Mouse (Mus musculus) kidney, embryonic 14.5 days (tissue): ENCODE results near the gene Otog. TPM values are rescaled to one million over a fixed set of nuclear protein-coding genes. Genes with fewer than 3 reads are reported as not detected.

Experiments
- ATAC-seq: fragments of 200-750 bp; cut with Nextera tagmentation; 2 replicates; pipeline ENCODE4 v1.8.0; 2017; ENCODE audit warnings: moderate number of reproducible peaks, mild to moderate bottlenecking, moderate TSS enrichment, moderate library complexity; ENCODE audit not compliant: low FRiP score, low TSS enrichment
- H3K27ac ChIP-seq: fragments of 300-500 bp; sonication (generic); 2 replicates; pipeline ENCODE4 v1.5.1; 2014; ENCODE audit warnings: low read depth, mild to moderate bottlenecking, low read length, moderate library complexity, mixed read lengths
- H3K27me3 ChIP-seq: fragments of 300-500 bp; sonication (generic); 2 replicates; pipeline ENCODE4 v1.6.1; 2014; ENCODE audit warnings: mild to moderate bottlenecking, low read length; ENCODE audit not compliant: control insufficient read depth, insufficient read depth
- H3K36me3 ChIP-seq: fragments of 300-500 bp; sonication (generic); 2 replicates; pipeline ENCODE4 v1.6.1; 2014; ENCODE audit warnings: low read length, mixed read lengths; ENCODE audit not compliant: control insufficient read depth, insufficient read depth
- H3K4me1 ChIP-seq: fragments of 300-500 bp; sonication (generic); 2 replicates; pipeline ENCODE4 v1.6.1; 2014; ENCODE audit warnings: low read length, mixed read lengths; ENCODE audit not compliant: control insufficient read depth, insufficient read depth
- H3K4me2 ChIP-seq: fragments of 300-500 bp; sonication (generic); replicated peaks from 2 replicates; pipeline ENCODE4 v1.6.1; 2014; ENCODE audit warnings: low read depth, mild to moderate bottlenecking, low read length
- H3K4me3 ChIP-seq: fragments of 300-500 bp; sonication (generic); 2 replicates; pipeline ENCODE4 v1.5.1; 2014; ENCODE audit warnings: mild to moderate bottlenecking, low read length
- H3K9ac ChIP-seq: fragments of 300-500 bp; sonication (generic); 2 replicates; pipeline ENCODE4 v1.6.1; 2014; ENCODE audit warnings: low read depth, mild to moderate bottlenecking, low read length, moderate library complexity
- H3K9me3 ChIP-seq: fragments of 300-500 bp; sonication (generic); 2 replicates; pipeline ENCODE4 v1.6.1; 2016; ENCODE audit warnings: low read length; ENCODE audit not compliant: control insufficient read depth
- WGBS: fragments of 180-500 bp; shearing (Covaris S2); extraction: QIAGEN DNeasy Blood & Tissue Kit; methylation state at CpG from one replicate; pipeline ENCODE4 v1.1.7; 2014; 5-methylcytosine and 5-hydroxymethylcytosine counted together
- polyA plus RNA-seq: library from polyadenylated mRNA; unstranded; fragments of >200 nt; fragmentation: Nextera tagmentation; extraction: Ambion mirVana; gene quantifications from 2 replicates; pipeline ENCODE4 v1.2.1, GENCODE M21; 2014

Gene Otog
- polyA plus RNA-seq, 1 experiment from 2014 or later = 0.03 TPM

DNA sequence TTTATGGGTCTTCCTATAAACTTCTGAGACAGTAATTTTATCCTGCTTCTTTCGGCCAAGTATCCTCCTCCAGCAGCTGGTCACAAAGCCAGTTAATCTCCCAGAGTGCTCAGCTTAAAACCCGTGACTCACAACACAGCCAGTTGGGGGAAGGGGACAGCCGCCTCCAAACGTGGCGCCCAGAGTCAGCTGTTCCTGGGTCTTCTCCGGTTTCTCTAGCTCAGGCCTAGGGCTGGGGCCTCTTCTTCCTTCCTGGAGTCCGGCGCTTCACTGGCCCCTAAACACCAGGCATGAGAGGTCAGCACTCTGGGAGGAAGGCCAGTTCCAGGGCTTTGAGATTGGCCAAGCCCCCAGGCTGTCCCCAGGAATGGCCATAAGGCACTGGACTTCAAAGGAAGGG lies 112.4 kb downstream of the Otog start:
- Histone ChIP-seq H3K9ac (no peak overlapping the region), H3K4me1 (no peaks in the 10 kb centered on the region), H3K27me3 (peaks cover 26% of the 10 kb centered on the region), H3K27ac (no peak overlapping the region), H3K36me3 (no peaks in the 10 kb centered on the region), H3K4me2 (no peak overlapping the region), H3K4me3 (no peak overlapping the region), H3K9me3 (no peaks in the 10 kb centered on the region)
- ATAC-seq = no peak
- whole genome bisulfite sequencing = 31% methylated on average over 8 of the region's 8 CpGs

DNA sequence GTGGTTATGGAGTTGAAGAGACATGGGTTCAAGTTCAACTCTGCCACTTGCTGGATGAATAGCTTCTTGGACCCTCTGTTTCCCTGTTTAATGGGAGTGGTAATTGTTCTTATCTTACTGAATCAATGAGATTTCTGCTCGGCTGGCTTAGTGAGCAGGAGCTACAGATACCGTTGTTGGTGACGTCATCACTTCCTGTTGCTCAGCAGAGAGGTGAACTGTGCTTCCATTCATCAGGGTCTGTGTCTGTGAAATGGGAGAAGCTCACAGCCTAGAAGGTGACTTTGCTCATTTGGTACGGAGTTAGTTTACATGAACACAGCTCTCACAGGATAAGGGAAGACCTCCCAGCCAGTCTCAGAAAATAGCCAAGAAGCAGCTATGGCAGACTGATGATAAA lies 113.1 kb downstream of the Otog start:
- H3K9me3 ChIP-seq = no peaks in the 10 kb centered on the region
- H3K27ac ChIP-seq = no peak overlapping the region
- no peaks in the 10 kb centered on the region for H3K4me1 ChIP-seq
- peaks cover 20% of the 10 kb centered on the region for H3K27me3 ChIP-seq
- WGBS = 48% methylated on average over 4 of the region's 4 CpGs
- H3K36me3 ChIP-seq = no peaks in the 10 kb centered on the region
- H3K9ac ChIP-seq = no peak overlapping the region
- no peak overlapping the region for H3K4me3 ChIP-seq
- ATAC-seq = no peak
- no peak overlapping the region for H3K4me2 ChIP-seq

Other genes with a start within 250 kb of the Otog start
- gene Abcc6, start 210.7 kb upstream of the Otog start, polyA plus RNA-seq = 0.04 and 0.53 TPM in 2 replicates
- 23.7 and 24.5 TPM in 2 replicates for gene Nomo1, start 207.3 kb upstream of the Otog start, polyA plus RNA-seq
- 0.10 and 0.19 TPM in 2 replicates for gene Kcnj11, start 140.2 kb upstream of the Otog start, polyA plus RNA-seq
- 1.5 and 1.9 TPM in 2 replicates for gene Abcc8, start 61.0 kb upstream of the Otog start, polyA plus RNA-seq
- gene Ush1c, start 2.5 kb upstream of the Otog start, polyA plus RNA-seq = 4.7 and 8.7 TPM in 2 replicates
- gene Myod1, start 135.5 kb downstream of the Otog start, polyA plus RNA-seq = 0.34 and 0.37 TPM in 2 replicates
- gene Kcnc1, start 155.5 kb downstream of the Otog start, polyA plus RNA-seq = 0.07 TPM in 1 of 2 replicates, not detected in the other